ENCODE assay signal across 23 mouse cellular contexts in the genomic region with DNA sequence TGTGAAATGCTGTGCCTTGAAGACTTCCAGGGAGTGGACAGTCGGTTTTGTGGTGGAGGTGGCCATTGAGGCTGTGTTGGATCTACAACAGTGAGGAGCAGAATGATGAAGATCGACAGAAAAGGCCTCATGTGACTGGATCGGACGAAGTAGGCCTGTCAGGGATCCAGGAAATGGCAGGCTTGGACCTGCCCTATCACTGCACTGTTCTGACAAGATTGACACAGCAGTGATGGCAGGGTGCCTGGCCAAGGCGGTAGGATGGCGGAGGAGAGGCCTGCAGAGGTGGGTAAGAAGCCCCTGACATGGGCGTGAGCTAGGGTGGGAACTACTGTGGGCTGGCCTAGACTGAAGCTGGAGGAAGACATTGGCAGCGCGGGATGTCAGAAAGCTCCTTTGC. TPM values are rescaled to one million over a fixed set of nuclear protein-coding genes. Genes with fewer than 3 reads are reported as not detected.
"Had no signal": no experiment of that assay in that cellular context is flagged by ENCODE, and none has a peak within 500 bp of the region (broad histone marks: within the 10 kb centered on the region; RNA-seq: fewer than 3 reads in every experiment).

No protein-coding gene starts in this region.

- H3K9ac ChIP-seq: kidney, embryonic 15.5 days; limb, embryonic 13.5 days; liver, embryonic 14.5 days; liver, postnatal 0 days; lung, embryonic 14.5 days; midbrain, embryonic 13.5 days; stomach, embryonic 15.5 days had no signal

- ATAC-seq: liver, postnatal 0 days; lung, postnatal 0 days; midbrain, embryonic 13.5 days; midbrain, embryonic 16.5 days had no signal

- H3K4me2 ChIP-seq: kidney, embryonic 15.5 days; limb, embryonic 13.5 days; lung, embryonic 14.5 days; midbrain, embryonic 13.5 days; stomach, embryonic 15.5 days had no signal

- H3K27ac ChIP-seq: kidney, embryonic 15.5 days; limb, embryonic 10.5 days; limb, embryonic 13.5 days; liver, embryonic 14.5 days; macrophage; midbrain, embryonic 13.5 days; stomach, embryonic 15.5 days had no signal

- H3K4me3 ChIP-seq: kidney, embryonic 15.5 days; limb, embryonic 10.5 days; limb, embryonic 13.5 days; midbrain, embryonic 13.5 days; stomach, embryonic 15.5 days had no signal

- H3K27me3 ChIP-seq: kidney, embryonic 15.5 days; limb, embryonic 13.5 days; midbrain, embryonic 13.5 days; stomach, embryonic 15.5 days had no signal

- DNase-seq: kidney, adult 11 months; kidney, adult 8-10 months; kidney, postnatal 10 days; layer of hippocampus, adult 9-11 months; liver; liver, postnatal 0 days; lung, embryonic 14.5 days; thymus, adult 2 months; thymus, postnatal 14 days; thymus, postnatal 4 days had no signal

- H3K4me1 ChIP-seq: limb, embryonic 13.5 days had no signal

- H3K9me3 ChIP-seq: kidney, embryonic 15.5 days; limb, embryonic 10.5 days; limb, embryonic 13.5 days; midbrain, embryonic 13.5 days; stomach, embryonic 15.5 days had no signal

RNA-seq across cellular contexts. Expression of gene 6030468B19Rik, which starts 33.1 kb away (rescaled TPM):
- total RNA-seq: left cerebral cortex, adult 18-20 months; monocyte, adult 5-6 weeks had no signal
- polyA plus RNA-seq: lung, postnatal 0 days; macrophage; midbrain, embryonic 13.5 days; midbrain, embryonic 16.5 days; neural tube, embryonic 14.5 days had no signal

RNA-seq across cellular contexts. Expression of gene Gm20708, which starts 45.1 kb away (rescaled TPM):
- polyA plus RNA-seq: neural tube, embryonic 11.5 days; thymus, adult 2 months had no signal
